Mouse (Mus musculus) adrenal gland, postnatal 10 days (tissue): ENCODE results near the gene Esrrb. TPM values are rescaled to one million over a fixed set of nuclear protein-coding genes. Genes with fewer than 3 reads are reported as not detected.
A peak's percentile ranks its signal among the peaks of the same experiment; 100 is the strongest.

Experiments used
- DNase-seq: peaks from one replicate; pipeline ENCODE4 v3.0.0; 2021; ENCODE audit warnings: mixed read lengths
- long read RNA-seq, 2 experiments: library from polyadenylated mRNA; stranded (forward); transcript quantifications; one replicate each; pipeline ENCODE4 v2.0.0; 2021
- total RNA-seq, 2 experiments: library from RNA; stranded (reverse); gene quantifications; 2 replicates each; pipeline ENCODE4 v1.2.3; 2021

The Esrrb gene
- total RNA-seq, result 1 to 10 TPM in 1 of 2 experiments, under 1 TPM in 1; 0.33 to 1.0 TPM
- long read RNA-seq, experiment 1, result 0 reads
- long read RNA-seq, experiment 2, result 0 reads

- no peak for DNase-seq
Observed at GRCm38 (mm10) chr12:86360696-86361631, at the start of gene Esrrb. Gene Esrrb, plus strand, starts transcription at chr12:86361117.

- no peak for DNase-seq
Observed at GRCm38 (mm10) chr12:86320629-86321028, 40.3 kb upstream of the Esrrb start.

GRCm38 (mm10) chr12:86324297-86324696, 36.6 kb upstream of the Esrrb start:
- no peak for DNase-seq

GRCm38 (mm10) chr12:86329813-86330212, 31.1 kb upstream of the Esrrb start:
- no peak for DNase-seq

- DNase-seq, result no peak
Observed at GRCm38 (mm10) chr12:86330684-86331083, 30.2 kb upstream of the Esrrb start.

GRCm38 (mm10) chr12:86331248-86331647, 29.7 kb upstream of the Esrrb start:
- no peak for DNase-seq

GRCm38 (mm10) chr12:86336209-86336608, 24.7 kb upstream of the Esrrb start:
- DNase-seq, result no peak

GRCm38 (mm10) chr12:86336887-86337286, 24.0 kb upstream of the Esrrb start:
- no peak for DNase-seq

GRCm38 (mm10) chr12:86349477-86349876, 11.4 kb upstream of the Esrrb start:
- DNase-seq, result no peak

GRCm38 (mm10) chr12:86359406-86359805, 1.5 kb upstream of the Esrrb start:
- DNase-seq, result no peak

- DNase-seq, result no peak
Observed at GRCm38 (mm10) chr12:86359873-86360272, 1.0 kb upstream of the Esrrb start.

- no peak for DNase-seq
Observed at GRCm38 (mm10) chr12:86364285-86364684, 3.4 kb downstream of the Esrrb start.

GRCm38 (mm10) chr12:86364756-86365155, 3.8 kb downstream of the Esrrb start:
- no peak for DNase-seq

- no peak for DNase-seq
Observed at GRCm38 (mm10) chr12:86370611-86371383, 9.9 kb downstream of the Esrrb start.

GRCm38 (mm10) chr12:86374286-86374685, 13.4 kb downstream of the Esrrb start:
- no peak for DNase-seq

- DNase-seq, result no peak
Observed at GRCm38 (mm10) chr12:86379672-86380213, 18.8 kb downstream of the Esrrb start.

GRCm38 (mm10) chr12:86383803-86384202, 22.9 kb downstream of the Esrrb start:
- DNase-seq, result no peak

GRCm38 (mm10) chr12:86387671-86388270, 26.9 kb downstream of the Esrrb start:
- no peak for DNase-seq

- no peak for DNase-seq
Observed at GRCm38 (mm10) chr12:86394773-86395172, 33.9 kb downstream of the Esrrb start.

GRCm38 (mm10) chr12:86395326-86395725, 34.4 kb downstream of the Esrrb start:
- no peak for DNase-seq

- DNase-seq, result peak; percentile 25
Observed at GRCm38 (mm10) chr12:86398762-86399161, 37.8 kb downstream of the Esrrb start.

GRCm38 (mm10) chr12:86402718-86403117, 41.8 kb downstream of the Esrrb start:
- peak; percentile 87 for DNase-seq
